Mouse (Mus musculus): Measurements from ENCODE around the gene Trmt2a. TPM values are rescaled to one million over a fixed set of nuclear protein-coding genes. Genes with fewer than 3 reads are reported as not detected.

The Trmt2a gene
- total RNA-seq (2014; rRNA removed) (55.5 and 57.4 TPM in 2 replicates), polyA plus RNA-seq (2015; fragmentation: Nextera tagmentation; extraction: Ambion mirVana) (67.6 and 76.4 TPM in 2 replicates)

GRCm38 (mm10) chr16:18248433-18249363 is at the start of gene Trmt2a, which contains the start of gene Ranbp1:
Trmt2a (plus strand) TSS chr16:18248679.
Ranbp1 (minus strand) TSS chr16:18248732.
- H3K4me1 ChIP-seq (ENCODE audit: insufficient read depth, low read length), result peaks cover 10% of the 10 kb centered on the region
- no peak for TF ChIP-seq CTCF (IDR thresholded peaks at IDR 0.05)
- H3K27me3 ChIP-seq (ENCODE audit: insufficient read depth, low read length), result no peaks in the 10 kb centered on the region
- H3K4me3 ChIP-seq (ENCODE audit: low read depth, low read length), result peak within 1 kb of the TSS; percentile 93
- H3K4me2 ChIP-seq (ENCODE audit: low read depth, low read length, poor library complexity, severe bottlenecking), result peak within 1 kb of the TSS; percentile 74
- WGBS, result under 1% methylated on average over 99 of the region's 102 CpGs
- H3K9me3 ChIP-seq (ENCODE audit: low read length), result no peaks in the 10 kb centered on the region
- H3K36me3 ChIP-seq (ENCODE audit: insufficient read depth, low read length), result peaks cover 48% of the 10 kb centered on the region
- H3K27ac ChIP-seq (ENCODE audit: low read depth, low read length), result peak within 1 kb of the TSS; percentile 89
- H3K9ac ChIP-seq (replicated peaks; ENCODE audit: low read length, poor library complexity, severe bottlenecking), result peak within 1 kb of the TSS; percentile 89
- DNase-seq (ENCODE audit: low spot score) (peak; percentile 99), ATAC-seq (ENCODE audit: low FRiP score) (peak; percentile 95)

GRCm38 (mm10) chr16:18200062-18200461 is 48.4 kb upstream of the Trmt2a start:
- no peak overlapping the region for H3K4me3 ChIP-seq (ENCODE audit: low read depth, low read length)
- no peak overlapping the region for H3K27ac ChIP-seq (ENCODE audit: low read depth, low read length)
- H3K9me3 ChIP-seq (ENCODE audit: low read length), result no peaks in the 10 kb centered on the region
- H3K4me1 ChIP-seq (ENCODE audit: insufficient read depth, low read length), result no peaks in the 10 kb centered on the region
- WGBS, result 88% methylated on average over 2 of the region's 2 CpGs
- ATAC-seq (ENCODE audit: low FRiP score) (no peak), DNase-seq (ENCODE audit: low spot score) (no peak)
- H3K4me2 ChIP-seq (ENCODE audit: low read depth, low read length, poor library complexity, severe bottlenecking), result no peak overlapping the region
- no peaks in the 10 kb centered on the region for H3K36me3 ChIP-seq (ENCODE audit: insufficient read depth, low read length)
- TF ChIP-seq CTCF (IDR thresholded peaks at IDR 0.05), result no peak
- H3K27me3 ChIP-seq (ENCODE audit: insufficient read depth, low read length), result no peaks in the 10 kb centered on the region; the same call in 1 of the 2 replicates
- H3K9ac ChIP-seq (replicated peaks; ENCODE audit: low read length, poor library complexity, severe bottlenecking), result no peak overlapping the region

DNA sequence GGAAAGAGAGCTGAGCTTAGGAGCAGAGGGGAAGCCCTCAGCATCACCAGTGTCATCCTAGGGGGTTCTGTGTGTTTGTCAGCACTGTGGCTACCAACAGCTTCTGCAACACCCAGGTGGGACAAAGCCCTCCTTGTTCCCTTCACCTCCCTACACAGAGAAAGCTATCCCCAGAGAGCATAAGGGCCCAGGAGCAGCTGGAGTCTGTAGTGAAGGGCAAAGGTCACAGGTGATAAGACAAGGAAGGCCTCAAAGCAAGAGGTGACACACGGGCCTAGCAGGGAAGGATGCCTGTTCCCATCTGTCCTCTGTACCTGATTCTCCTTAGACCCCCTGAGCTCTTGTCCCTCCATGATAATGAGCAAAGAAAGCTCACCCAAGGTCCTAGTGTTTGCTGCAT is 46.9 kb upstream of the Trmt2a start:
- Histone ChIP-seq H3K9me3 (ENCODE audit: low read length) (no peaks in the 10 kb centered on the region), H3K9ac (replicated peaks; ENCODE audit: low read length, poor library complexity, severe bottlenecking) (no peak overlapping the region), H3K4me3 (ENCODE audit: low read depth, low read length) (no peak overlapping the region), H3K27ac (ENCODE audit: low read depth, low read length) (no peak overlapping the region), H3K27me3 (ENCODE audit: insufficient read depth, low read length) (no peaks in the 10 kb centered on the region; the same call in 1 of the 2 replicates), H3K36me3 (ENCODE audit: insufficient read depth, low read length) (no peaks in the 10 kb centered on the region), H3K4me1 (ENCODE audit: insufficient read depth, low read length) (no peaks in the 10 kb centered on the region), H3K4me2 (ENCODE audit: low read depth, low read length, poor library complexity, severe bottlenecking) (no peak overlapping the region)
- no peak for ATAC-seq (ENCODE audit: low FRiP score)
- DNase-seq (ENCODE audit: low spot score), result no peak
- 50% methylated on average over 1 of the region's 1 CpGs for WGBS
- TF ChIP-seq CTCF (IDR thresholded peaks at IDR 0.05), result no peak

DNA sequence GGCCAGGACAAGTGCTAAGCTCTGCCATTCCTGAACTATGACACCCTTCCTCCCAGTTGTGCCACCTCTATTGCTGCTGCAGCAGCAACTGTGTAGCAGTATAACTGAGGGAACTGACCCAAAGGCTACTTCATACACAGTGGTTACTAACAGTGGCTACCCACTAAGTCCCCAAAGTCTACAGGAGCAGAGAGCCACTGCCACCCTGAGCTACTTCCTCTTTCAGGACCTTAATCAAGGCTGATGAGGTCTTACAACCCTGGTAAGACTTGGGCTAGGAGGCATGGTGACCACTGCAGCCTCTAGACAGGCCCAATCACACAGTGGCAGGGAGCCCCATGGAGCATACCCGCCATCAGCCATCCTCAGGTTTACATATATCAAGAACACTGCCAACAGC is 46.4 kb upstream of the Trmt2a start:
- H3K27ac ChIP-seq (ENCODE audit: low read depth, low read length), result no peak overlapping the region
- H3K27me3 ChIP-seq (ENCODE audit: insufficient read depth, low read length), result no peaks in the 10 kb centered on the region; the same call in 1 of the 2 replicates
- H3K9me3 ChIP-seq (ENCODE audit: low read length), result no peaks in the 10 kb centered on the region
- no peaks in the 10 kb centered on the region for H3K36me3 ChIP-seq (ENCODE audit: insufficient read depth, low read length)
- TF ChIP-seq CTCF (IDR thresholded peaks at IDR 0.05), result no peak
- DNase-seq (ENCODE audit: low spot score) (no peak), ATAC-seq (ENCODE audit: low FRiP score) (no peak)
- no peaks in the 10 kb centered on the region for H3K4me1 ChIP-seq (ENCODE audit: insufficient read depth, low read length)
- H3K9ac ChIP-seq (replicated peaks; ENCODE audit: low read length, poor library complexity, severe bottlenecking), result no peak overlapping the region
- no peak overlapping the region for H3K4me3 ChIP-seq (ENCODE audit: low read depth, low read length)
- H3K4me2 ChIP-seq (ENCODE audit: low read depth, low read length, poor library complexity, severe bottlenecking), result no peak overlapping the region
- 100% methylated on average over 1 of the region's 1 CpGs for WGBS

GRCm38 (mm10) chr16:18203430-18204091 is 44.9 kb upstream of the Trmt2a start:
- DNase-seq (ENCODE audit: low spot score) (no peak), ATAC-seq (ENCODE audit: low FRiP score) (no peak)
- Histone ChIP-seq H3K4me3 (ENCODE audit: low read depth, low read length) (no peak overlapping the region), H3K9ac (replicated peaks; ENCODE audit: low read length, poor library complexity, severe bottlenecking) (no peak overlapping the region), H3K27ac (ENCODE audit: low read depth, low read length) (no peak overlapping the region), H3K9me3 (ENCODE audit: low read length) (no peaks in the 10 kb centered on the region), H3K4me2 (ENCODE audit: low read depth, low read length, poor library complexity, severe bottlenecking) (no peak overlapping the region), H3K36me3 (ENCODE audit: insufficient read depth, low read length) (no peaks in the 10 kb centered on the region), H3K4me1 (ENCODE audit: insufficient read depth, low read length) (no peaks in the 10 kb centered on the region), H3K27me3 (ENCODE audit: insufficient read depth, low read length) (no peaks in the 10 kb centered on the region)
- no peak for TF ChIP-seq CTCF (IDR thresholded peaks at IDR 0.05)
- 64% methylated on average over 7 of the region's 7 CpGs for WGBS
